Mouse (Mus musculus): ENCODE data around the gene Anxa6. TPM values are rescaled to one million over a fixed set of nuclear protein-coding genes. Genes with fewer than 3 reads are reported as not detected.
A peak's percentile ranks its signal among the peaks of the same experiment; 100 is the strongest.

Anxa6 gene
- polyA plus RNA-seq, 1 experiment from 2014 or later, result 112 TPM

GRCm38 (mm10) chr11:54975756-54976155 is 57.5 kb downstream of the Anxa6 start:
- H3K27me3 ChIP-seq (ENCODE audit: control insufficient read depth, insufficient read depth, low read length), result no peaks in the 10 kb centered on the region
- DNase-seq (ENCODE audit: low spot score) (no peak), ATAC-seq (replicated peaks; ENCODE audit: insufficient number of reproducible peaks, low FRiP score, low TSS enrichment, low read depth) (no peak)
- WGBS, result 89% methylated on average over 2 of the region's 2 CpGs
- H3K4me3 ChIP-seq (ENCODE audit: low read depth, low read length), result no peak overlapping the region
- H3K9ac ChIP-seq (replicated peaks; ENCODE audit: low read length), result no peak overlapping the region
- no peaks in the 10 kb centered on the region for H3K36me3 ChIP-seq (replicated peaks; ENCODE audit: control insufficient read depth, insufficient read depth, low read depth, low read length)
- no peaks in the 10 kb centered on the region for H3K4me1 ChIP-seq (ENCODE audit: control insufficient read depth, insufficient read depth, low read length)
- no peak overlapping the region for H3K4me2 ChIP-seq (ENCODE audit: low read depth, low read length)
- no peaks in the 10 kb centered on the region for H3K9me3 ChIP-seq (replicated peaks; ENCODE audit: control insufficient read depth, low read length)
- H3K27ac ChIP-seq (replicated peaks; ENCODE audit: low read depth, low read length), result no peak overlapping the region

- H3K9me3 ChIP-seq (replicated peaks; ENCODE audit: control insufficient read depth, low read length), result no peaks in the 10 kb centered on the region
- no peaks in the 10 kb centered on the region for H3K4me1 ChIP-seq (ENCODE audit: control insufficient read depth, insufficient read depth, low read length)
- DNase-seq (ENCODE audit: low spot score) (no peak), ATAC-seq (replicated peaks; ENCODE audit: insufficient number of reproducible peaks, low FRiP score, low TSS enrichment, low read depth) (no peak)
- H3K4me3 ChIP-seq (ENCODE audit: low read depth, low read length), result no peak overlapping the region
- 85% methylated on average over 5 of the region's 5 CpGs for WGBS
- H3K27me3 ChIP-seq (ENCODE audit: control insufficient read depth, insufficient read depth, low read length), result no peaks in the 10 kb centered on the region
- H3K9ac ChIP-seq (replicated peaks; ENCODE audit: low read length), result no peak overlapping the region
- no peaks in the 10 kb centered on the region for H3K36me3 ChIP-seq (replicated peaks; ENCODE audit: control insufficient read depth, insufficient read depth, low read depth, low read length)
- no peak overlapping the region for H3K27ac ChIP-seq (replicated peaks; ENCODE audit: low read depth, low read length)
- H3K4me2 ChIP-seq (ENCODE audit: low read depth, low read length), result no peak overlapping the region
Measured at GRCm38 (mm10) chr11:54975340-54975739, 57.9 kb downstream of the Anxa6 start.

- Histone ChIP-seq H3K9me3 (replicated peaks; ENCODE audit: control insufficient read depth, low read length) (no peaks in the 10 kb centered on the region), H3K27me3 (ENCODE audit: control insufficient read depth, insufficient read depth, low read length) (no peaks in the 10 kb centered on the region), H3K4me3 (ENCODE audit: low read depth, low read length) (no peak overlapping the region), H3K4me2 (ENCODE audit: low read depth, low read length) (no peak overlapping the region), H3K9ac (replicated peaks; ENCODE audit: low read length) (no peak overlapping the region), H3K27ac (replicated peaks; ENCODE audit: low read depth, low read length) (no peak overlapping the region), H3K4me1 (ENCODE audit: control insufficient read depth, insufficient read depth, low read length) (no peaks in the 10 kb centered on the region), H3K36me3 (replicated peaks; ENCODE audit: control insufficient read depth, insufficient read depth, low read depth, low read length) (no peaks in the 10 kb centered on the region)
- 86% methylated on average over 4 of the region's 4 CpGs for WGBS
- ATAC-seq (replicated peaks; ENCODE audit: insufficient number of reproducible peaks, low FRiP score, low TSS enrichment, low read depth) (no peak), DNase-seq (ENCODE audit: low spot score) (no peak)
Measured at GRCm38 (mm10) chr11:54974639-54975038, 58.6 kb downstream of the Anxa6 start.

GRCm38 (mm10) chr11:54973481-54974212 is 59.6 kb downstream of the Anxa6 start:
- Histone ChIP-seq H3K9ac (replicated peaks; ENCODE audit: low read length) (no peak overlapping the region), H3K4me3 (ENCODE audit: low read depth, low read length) (no peak overlapping the region), H3K9me3 (replicated peaks; ENCODE audit: control insufficient read depth, low read length) (no peaks in the 10 kb centered on the region), H3K4me2 (ENCODE audit: low read depth, low read length) (no peak overlapping the region), H3K27me3 (ENCODE audit: control insufficient read depth, insufficient read depth, low read length) (no peaks in the 10 kb centered on the region), H3K27ac (replicated peaks; ENCODE audit: low read depth, low read length) (no peak overlapping the region), H3K36me3 (replicated peaks; ENCODE audit: control insufficient read depth, insufficient read depth, low read depth, low read length) (no peaks in the 10 kb centered on the region), H3K4me1 (ENCODE audit: control insufficient read depth, insufficient read depth, low read length) (no peaks in the 10 kb centered on the region)
- ATAC-seq (replicated peaks; ENCODE audit: insufficient number of reproducible peaks, low FRiP score, low TSS enrichment, low read depth) (no peak), DNase-seq (ENCODE audit: low spot score) (peak; percentile 23)
- 73% methylated on average over 8 of the region's 8 CpGs for WGBS

GRCm38 (mm10) chr11:54972789-54973188 is 60.5 kb downstream of the Anxa6 start:
- Histone ChIP-seq H3K9ac (replicated peaks; ENCODE audit: low read length) (no peak overlapping the region), H3K4me3 (ENCODE audit: low read depth, low read length) (no peak overlapping the region), H3K9me3 (replicated peaks; ENCODE audit: control insufficient read depth, low read length) (no peaks in the 10 kb centered on the region), H3K36me3 (replicated peaks; ENCODE audit: control insufficient read depth, insufficient read depth, low read depth, low read length) (no peaks in the 10 kb centered on the region), H3K4me1 (ENCODE audit: control insufficient read depth, insufficient read depth, low read length) (no peaks in the 10 kb centered on the region), H3K4me2 (ENCODE audit: low read depth, low read length) (no peak overlapping the region), H3K27me3 (ENCODE audit: control insufficient read depth, insufficient read depth, low read length) (no peaks in the 10 kb centered on the region), H3K27ac (replicated peaks; ENCODE audit: low read depth, low read length) (no peak overlapping the region)
- 58% methylated on average over 6 of the region's 6 CpGs for WGBS
- DNase-seq (ENCODE audit: low spot score), result no peak
- ATAC-seq (replicated peaks; ENCODE audit: insufficient number of reproducible peaks, low FRiP score, low TSS enrichment, low read depth), result no peak

GRCm38 (mm10) chr11:54972049-54972723 is 61.1 kb downstream of the Anxa6 start:
- no peak overlapping the region for H3K27ac ChIP-seq (replicated peaks; ENCODE audit: low read depth, low read length)
- no peak for DNase-seq (ENCODE audit: low spot score)

GRCm38 (mm10) chr11:54971365-54972048 is 61.7 kb downstream of the Anxa6 start:
- Histone ChIP-seq H3K36me3 (replicated peaks; ENCODE audit: control insufficient read depth, insufficient read depth, low read depth, low read length) (no peaks in the 10 kb centered on the region), H3K4me3 (ENCODE audit: low read depth, low read length) (no peak overlapping the region), H3K9ac (replicated peaks; ENCODE audit: low read length) (no peak overlapping the region), H3K27me3 (ENCODE audit: control insufficient read depth, insufficient read depth, low read length) (no peaks in the 10 kb centered on the region), H3K9me3 (replicated peaks; ENCODE audit: control insufficient read depth, low read length) (no peaks in the 10 kb centered on the region), H3K27ac (replicated peaks; ENCODE audit: low read depth, low read length) (no peak overlapping the region), H3K4me1 (ENCODE audit: control insufficient read depth, insufficient read depth, low read length) (no peaks in the 10 kb centered on the region), H3K4me2 (ENCODE audit: low read depth, low read length) (no peak overlapping the region)
- ATAC-seq (replicated peaks; ENCODE audit: insufficient number of reproducible peaks, low FRiP score, low TSS enrichment, low read depth) (no peak), DNase-seq (ENCODE audit: low spot score) (no peak)
- 70% methylated on average over 8 of the region's 8 CpGs for WGBS

More at GRCm38 (mm10) chr11:54972049-54972723, 61.1 kb downstream of the Anxa6 start:
- Histone ChIP-seq H3K4me2 (ENCODE audit: low read depth, low read length) (no peak overlapping the region), H3K36me3 (replicated peaks; ENCODE audit: control insufficient read depth, insufficient read depth, low read depth, low read length) (no peaks in the 10 kb centered on the region), H3K27me3 (ENCODE audit: control insufficient read depth, insufficient read depth, low read length) (no peaks in the 10 kb centered on the region), H3K4me3 (ENCODE audit: low read depth, low read length) (no peak overlapping the region), H3K9ac (replicated peaks; ENCODE audit: low read length) (no peak overlapping the region), H3K9me3 (replicated peaks; ENCODE audit: control insufficient read depth, low read length) (no peaks in the 10 kb centered on the region), H3K4me1 (ENCODE audit: control insufficient read depth, insufficient read depth, low read length) (no peaks in the 10 kb centered on the region)
- ATAC-seq (replicated peaks; ENCODE audit: insufficient number of reproducible peaks, low FRiP score, low TSS enrichment, low read depth), result no peak
- 58% methylated on average over 4 of the region's 4 CpGs for WGBS

GRCm38 (mm10) chr11:54965234-54965633 is 68.0 kb downstream of the Anxa6 start:
- no peak overlapping the region for H3K4me2 ChIP-seq (ENCODE audit: low read depth, low read length)
- no peaks in the 10 kb centered on the region for H3K36me3 ChIP-seq (replicated peaks; ENCODE audit: control insufficient read depth, insufficient read depth, low read depth, low read length)
- 85% methylated on average over 6 of the region's 6 CpGs for whole genome bisulfite sequencing
- no peaks in the 10 kb centered on the region for H3K9me3 ChIP-seq (replicated peaks; ENCODE audit: control insufficient read depth, low read length)
- H3K27ac ChIP-seq (replicated peaks; ENCODE audit: low read depth, low read length), result no peak overlapping the region
- H3K4me1 ChIP-seq (ENCODE audit: control insufficient read depth, insufficient read depth, low read length), result no peaks in the 10 kb centered on the region
- no peaks in the 10 kb centered on the region for H3K27me3 ChIP-seq (ENCODE audit: control insufficient read depth, insufficient read depth, low read length)
- no peak for DNase-seq (ENCODE audit: low spot score)
- ATAC-seq (replicated peaks; ENCODE audit: insufficient number of reproducible peaks, low FRiP score, low TSS enrichment, low read depth), result no peak
- H3K4me3 ChIP-seq (ENCODE audit: low read depth, low read length), result no peak overlapping the region
- H3K9ac ChIP-seq (replicated peaks; ENCODE audit: low read length), result no peak overlapping the region
